Mouse (Mus musculus): ENCODE results near the gene Plekha6.

- TF ChIP-seq GATA1 (IDR thresholded peaks at IDR 0.05; ENCODE audit: borderline replicate concordance, low read length): no peak
- no peak for TF ChIP-seq FLI1 (IDR thresholded peaks at IDR 0.05; ENCODE audit: low read length)
Measured at GRCm38 (mm10) chr1:133328299-133328795, 164.3 kb downstream of the Plekha6 start.
